Mouse (Mus musculus) MEL-GATA-1-ER (cell line): ENCODE data around the gene Boll.

Experiments
- DNase-seq: peaks from one replicate; pipeline ENCODE4 v3.0.0-alpha.2; 2012; ENCODE audit warnings: low read depth; ENCODE audit errors: extremely low read depth

Gene Boll

GRCm38 (mm10) chr1:55238496-55238895 lies 124.8 kb downstream of the Boll start:
- DNase-seq = no peak

GRCm38 (mm10) chr1:55237643-55238161 lies 125.6 kb downstream of the Boll start:
- DNase-seq = no peak

GRCm38 (mm10) chr1:55236890-55237642 lies 126.2 kb downstream of the Boll start, which contains the start of gene Mars2:
Gene Mars2, plus strand, starts transcription at chr1:55237177.
- peak; percentile 89 for DNase-seq

- no peak for DNase-seq
These were observed 126.8 kb downstream of the Boll start for GRCm38 (mm10) chr1:55236487-55236886.

GRCm38 (mm10) chr1:55234910-55235520 lies 128.3 kb downstream of the Boll start:
- peak; percentile 44 for DNase-seq

- no peak for DNase-seq
These were observed 134.9 kb downstream of the Boll start for GRCm38 (mm10) chr1:55228256-55228884.

- DNase-seq = no peak
These were observed 135.9 kb downstream of the Boll start for GRCm38 (mm10) chr1:55227376-55227775.

- no peak for DNase-seq
These were observed 137.0 kb downstream of the Boll start, which contains the start of gene Rftn2 for GRCm38 (mm10) chr1:55226011-55226857. Gene Rftn2, minus strand, starts transcription at chr1:55226782.

- no peak for DNase-seq
These were observed 137.9 kb downstream of the Boll start for GRCm38 (mm10) chr1:55225398-55225797.

- no peak for DNase-seq
These were observed 139.2 kb downstream of the Boll start for GRCm38 (mm10) chr1:55224111-55224510.

GRCm38 (mm10) chr1:55223026-55223425 lies 140.2 kb downstream of the Boll start:
- no peak for DNase-seq

GRCm38 (mm10) chr1:55221352-55221751 lies 141.9 kb downstream of the Boll start:
- DNase-seq = no peak

GRCm38 (mm10) chr1:55217191-55217590 lies 146.1 kb downstream of the Boll start:
- DNase-seq = no peak

- peak; percentile 25 for DNase-seq
These were observed 148.0 kb downstream of the Boll start for GRCm38 (mm10) chr1:55215185-55215813.

GRCm38 (mm10) chr1:55213936-55214335 lies 149.3 kb downstream of the Boll start:
- DNase-seq = no peak

- DNase-seq = no peak
These were observed 149.8 kb downstream of the Boll start for GRCm38 (mm10) chr1:55213475-55213874.

GRCm38 (mm10) chr1:55212771-55213170 lies 150.5 kb downstream of the Boll start:
- no peak for DNase-seq

- no peak for DNase-seq
These were observed 152.2 kb downstream of the Boll start for GRCm38 (mm10) chr1:55211081-55211480.

GRCm38 (mm10) chr1:55210202-55210965 lies 152.9 kb downstream of the Boll start:
- no peak for DNase-seq
